Mouse (Mus musculus) Patski (cell line): ENCODE measurements around the gene Jaml. TPM values are rescaled to one million over a fixed set of nuclear protein-coding genes. Genes with fewer than 3 reads are reported as not detected.

Experiments used
- ATAC-seq: fragments of 100-300 bp; one replicate; pipeline ENCODE4 v1.8.0; 2021
- CTCF ChIA-PET: fragments of 350-600 bp; sonication (Branson Sonifier 250); formaldehyde crosslinking; loops from one replicate; lab custom pipeline; 2022; ENCODE audit warnings: inconsistent platforms; lab: Charles Lee
- POLR2A ChIA-PET: fragments of 350-600 bp; sonication (Branson Sonifier 250); formaldehyde crosslinking; loops from one replicate; lab custom pipeline; 2022; ENCODE audit warnings: antibody characterized with exemption, inconsistent platforms; lab: Charles Lee
- DNase-seq: peaks from one replicate; pipeline ENCODE4 v3.0.0-alpha.2; 2011; ENCODE audit warnings: low read depth, low spot score
- H3K27me3 ChIP-seq: fragments of 371-371 bp; one replicate; pipeline ENCODE4 v1.5.1; 2021
- CTCF ChIP-seq: fragments of 100-300 bp; IDR thresholded peaks from one replicate; pipeline ENCODE4 v1.5.1; 2021
- in situ Hi-C: fragments of 300-500 bp; cut with MboI; formaldehyde crosslinking; loops from 3 replicates; pipeline ENCODE4 v1.11.1; 2018; ENCODE audit warnings: low pct_unique_long_range_greater_than_20kb, mixed read lengths
- polyA plus RNA-seq: library from polyadenylated mRNA; unstranded; gene quantifications from one replicate; pipeline ENCODE4 v1.2.3, GENCODE M21; 2021

Jaml gene
- polyA plus RNA-seq, 1 experiment from 2014 or later = not detected

DNA sequence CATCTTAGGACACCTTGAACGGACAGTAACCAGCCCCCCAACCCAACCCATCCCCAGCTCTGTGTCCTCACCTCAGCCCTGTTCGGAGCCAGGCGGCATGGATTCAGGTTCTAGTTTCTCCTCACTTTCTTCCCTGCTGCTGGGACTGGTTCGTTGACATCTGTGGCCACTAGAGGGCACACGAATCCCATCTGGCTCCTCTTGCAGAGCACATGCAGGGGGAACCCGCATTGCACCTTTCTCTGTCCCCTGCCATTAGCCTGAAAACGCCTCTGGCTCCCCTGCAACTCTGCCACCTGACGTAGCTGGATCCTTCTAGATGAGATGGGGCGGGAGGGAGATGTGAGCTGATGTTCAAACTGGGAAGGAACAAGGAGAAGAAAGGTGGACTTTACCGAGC is 42.8 kb downstream of the Jaml start:
- H3K27me3 ChIP-seq = peaks cover 54% of the 10 kb centered on the region

GRCm38 (mm10) chr9:45122209-45122761 is 43.3 kb downstream of the Jaml start:
- in situ Hi-C loops = no loop called here
- CTCF ChIA-PET = interaction anchor here (1.6 to 2.5 kb wide), 3 partner anchors 11 to 29 kb away, joined by 3 to 6 read pairs (median 5); no protein-coding TSS in a partner anchor
- H3K27me3 ChIP-seq = peaks cover 50% of the 10 kb centered on the region
- DNase-seq (no peak), ATAC-seq (no peak)
- POLR2A ChIA-PET = no interaction called here
- TF ChIP-seq CTCF = no peak

More for the DNA sequence above, 42.8 kb downstream of the Jaml start:
- CTCF ChIA-PET = interaction anchor here (1.1 to 2.5 kb wide), 4 partner anchors 11 to 46 kb away, joined by 3 to 6 read pairs (median 4); no protein-coding TSS in a partner anchor
- in situ Hi-C loops = no loop called here
- DNase-seq (no peak), ATAC-seq (peak; percentile 47)
- TF ChIP-seq CTCF = peak; percentile 87
- POLR2A ChIA-PET = no interaction called here

DNA sequence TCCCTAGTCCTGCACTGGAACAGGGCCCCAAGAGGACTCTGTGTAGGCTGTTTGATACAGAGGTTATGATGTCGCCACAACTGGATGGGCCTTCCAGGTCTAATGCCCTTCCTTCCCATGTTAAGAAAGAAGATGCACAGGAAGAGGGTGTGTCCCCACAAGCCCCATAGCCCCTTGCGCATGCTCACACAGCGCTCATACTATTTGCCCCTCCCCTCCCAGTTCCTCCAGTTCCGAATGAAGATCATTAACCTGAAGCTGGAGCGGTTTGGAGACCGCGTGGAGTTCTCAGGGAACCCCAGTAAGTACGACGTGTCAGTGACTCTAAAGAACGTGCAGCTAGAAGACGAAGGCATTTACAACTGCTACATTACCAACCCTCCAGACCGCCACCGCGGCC is 46.2 kb downstream of the Jaml start:
- TF ChIP-seq CTCF = no peak
- in situ Hi-C loops = loop anchor here (25.0 kb wide), 2 partner anchors 288 to 463 kb away; partner anchors contain the start of gene Treh
- peaks cover 31% of the 10 kb centered on the region for H3K27me3 ChIP-seq
- ChIA-PET POLR2A (no interaction called here), CTCF (no interaction called here)
- DNase-seq = no peak
- no peak for ATAC-seq

GRCm38 (mm10) chr9:45126941-45127340 is 48.0 kb downstream of the Jaml start:
- in situ Hi-C loops = loop anchor here (25.0 kb wide), 2 partner anchors 290 to 465 kb away; partner anchors contain the start of gene Treh
- DNase-seq = no peak
- CTCF ChIA-PET = no interaction called here
- POLR2A ChIA-PET = no interaction called here
- TF ChIP-seq CTCF = no peak
- ATAC-seq = no peak
- peaks cover 32% of the 10 kb centered on the region for H3K27me3 ChIP-seq

- ChIA-PET CTCF (no interaction called here), POLR2A (no interaction called here)
- in situ Hi-C loops = loop anchor here (25.0 kb wide), 2 partner anchors 293 to 468 kb away; partner anchors contain the start of gene Treh
- ATAC-seq (no peak), DNase-seq (no peak)
- peaks cover 31% of the 10 kb centered on the region for H3K27me3 ChIP-seq
- no peak for TF ChIP-seq CTCF
These were observed 51.1 kb downstream of the Jaml start for GRCm38 (mm10) chr9:45130119-45130518.

DNA sequence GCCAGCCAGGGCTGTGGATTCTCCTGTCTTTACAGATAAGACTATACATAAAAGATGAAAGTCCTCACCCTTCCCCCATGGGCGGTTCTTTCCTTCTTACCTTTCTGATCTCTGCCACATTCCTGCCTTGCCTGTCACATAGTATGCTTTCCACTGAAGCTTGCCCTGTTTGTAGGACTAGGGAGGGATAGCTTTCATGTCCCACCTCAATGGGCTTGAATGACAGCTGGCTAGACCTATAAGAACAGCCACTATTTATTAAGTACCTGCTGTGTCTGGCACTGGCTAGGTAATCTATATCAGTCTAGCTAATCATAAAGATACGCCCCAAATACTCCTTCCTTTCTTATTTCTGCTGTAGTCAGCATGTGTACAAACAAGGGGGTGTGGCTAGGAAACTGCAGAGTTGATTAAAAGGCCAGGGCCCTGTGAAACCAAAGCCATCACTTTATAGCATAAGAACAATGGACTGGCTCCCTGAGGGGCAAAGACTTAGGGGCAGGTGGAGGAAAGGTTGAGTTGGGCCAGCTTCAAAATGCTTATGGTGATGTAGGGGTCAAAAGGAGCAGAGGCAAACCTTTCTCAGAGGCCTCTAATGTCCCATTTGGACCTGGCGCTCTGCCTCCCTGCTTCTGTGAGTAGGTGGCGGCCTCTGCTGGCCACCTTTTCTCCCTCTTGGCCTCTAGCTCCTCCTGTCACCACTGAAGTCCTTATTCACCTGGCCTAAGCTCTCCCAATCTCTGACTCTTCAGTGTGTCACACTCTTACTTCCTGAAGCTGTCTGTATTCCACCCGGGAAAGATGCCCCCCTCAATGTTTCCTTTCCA is 54.7 kb downstream of the Jaml start:
- DNase-seq (no peak), ATAC-seq (no peak)
- H3K27me3 ChIP-seq = peaks cover 56% of the 10 kb centered on the region
- in situ Hi-C loops = loop anchor here (25.0 kb wide), 2 partner anchors 296 to 471 kb away; partner anchors contain the start of gene Treh
- no peak for TF ChIP-seq CTCF
- ChIA-PET POLR2A (no interaction called here), CTCF (interaction anchor here (1.1 to 1.9 kb wide), 3 partner anchors 11 to 13 kb away, joined by 3 to 5 read pairs (median 3); no protein-coding TSS in a partner anchor)

DNA sequence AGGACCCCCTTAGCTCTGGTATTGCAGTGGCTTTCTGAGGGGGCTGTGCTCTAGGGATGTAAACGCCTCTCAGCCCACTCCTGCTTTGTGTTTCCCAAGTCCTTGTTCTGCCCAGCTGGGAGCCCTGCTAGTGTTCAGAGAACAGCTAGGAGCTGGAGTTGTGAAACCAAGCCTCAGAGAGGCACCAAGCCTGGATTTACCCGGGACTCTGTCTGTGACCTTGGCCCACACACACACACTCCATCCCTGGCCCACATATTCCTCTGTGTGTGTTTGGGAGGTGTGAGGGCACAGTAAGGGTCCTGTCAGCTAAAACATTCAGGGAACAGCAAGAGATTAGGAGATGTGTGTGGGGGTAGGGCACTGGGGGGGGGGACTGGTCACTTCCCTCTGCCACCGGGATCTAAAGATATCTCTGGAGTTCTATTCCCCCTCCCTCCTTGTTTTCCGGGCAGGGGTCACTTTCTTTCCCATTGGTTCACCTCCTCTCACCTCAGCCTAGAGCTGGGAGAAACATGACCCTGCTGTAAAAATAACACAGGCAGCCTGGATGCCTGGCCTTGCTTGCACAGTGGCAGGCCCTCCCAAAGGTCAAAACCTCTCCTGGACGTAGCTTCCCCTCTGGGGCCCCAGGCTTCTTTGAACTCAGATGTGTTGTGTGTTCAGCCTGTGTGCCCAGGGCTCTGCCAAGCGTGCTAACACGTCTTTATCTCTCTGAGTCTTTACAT is 57.6 kb downstream of the Jaml start:
- no peak for ATAC-seq

DNA sequence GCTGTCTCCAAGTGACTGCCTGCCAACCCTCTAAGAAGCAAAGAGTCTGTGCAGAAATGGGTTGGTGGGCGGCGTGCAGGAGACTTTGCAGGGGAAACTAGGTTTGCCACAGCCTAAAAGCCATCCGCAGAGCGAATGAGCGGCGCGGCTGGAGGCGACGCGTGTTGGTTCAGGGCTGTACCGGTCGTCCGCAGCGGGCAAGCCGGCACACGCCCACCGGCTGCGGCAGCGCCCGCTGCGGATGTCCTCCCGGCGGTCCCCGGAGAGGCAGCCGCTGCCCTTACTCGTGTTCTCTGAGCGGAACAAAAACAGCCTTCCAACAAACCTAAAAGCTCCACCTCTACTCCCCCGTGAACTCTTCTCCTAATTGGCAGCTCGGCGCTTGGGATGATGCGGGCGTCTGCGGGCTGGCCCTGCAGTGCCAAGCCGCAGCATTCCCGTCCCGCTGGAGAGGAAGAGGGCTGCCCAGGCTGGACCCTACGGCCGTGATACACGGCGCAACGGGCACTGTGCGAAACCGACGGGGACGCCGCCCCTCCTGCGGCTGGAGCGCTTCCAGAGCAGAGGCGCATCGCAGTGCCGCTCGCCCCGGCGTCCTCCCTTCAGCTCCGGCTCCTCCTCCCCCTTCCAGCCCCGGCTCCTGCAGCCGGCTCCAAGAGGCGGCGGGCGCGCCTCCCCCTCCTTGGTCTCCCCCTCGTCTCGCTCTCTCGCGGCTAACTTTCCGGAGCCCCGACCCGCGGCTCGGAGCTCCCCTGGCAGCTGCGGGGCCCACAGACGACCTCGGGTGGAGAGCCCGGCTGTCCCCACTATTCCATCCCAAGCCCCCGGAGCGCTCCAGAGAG is 59.4 kb downstream of the Jaml start, which contains the start of gene Scn4b:
Gene Scn4b (plus strand): TSS at position 205 of the 842 bp plus-strand sequence.
- POLR2A ChIA-PET = no interaction called here

More for the DNA sequence above, 57.6 kb downstream of the Jaml start:
- peaks cover 75% of the 10 kb centered on the region for H3K27me3 ChIP-seq
- POLR2A ChIA-PET = no interaction called here
- CTCF ChIA-PET = no interaction called here
- in situ Hi-C loops = loop anchor here (25.0 kb wide), 2 partner anchors 299 to 474 kb away; partner anchors contain the start of gene Treh
- no peak for TF ChIP-seq CTCF
- no peak for DNase-seq

GRCm38 (mm10) chr9:45139082-45139481 is 60.1 kb downstream of the Jaml start:
- in situ Hi-C loops = loop anchor here (25.0 kb wide), 2 partner anchors 302 to 477 kb away; partner anchors contain the start of gene Treh
- CTCF ChIA-PET = no interaction called here
- ATAC-seq (no peak), DNase-seq (no peak)
- peaks cover 79% of the 10 kb centered on the region for H3K27me3 ChIP-seq
- POLR2A ChIA-PET = no interaction called here
- TF ChIP-seq CTCF = no peak

More for the DNA sequence above, 59.4 kb downstream of the Jaml start, which contains the start of gene Scn4b:
- CTCF ChIA-PET = no interaction called here
- ATAC-seq = no peak
- TF ChIP-seq CTCF = no peak
- in situ Hi-C loops = loop anchor here (25.0 kb wide), 2 partner anchors 301 to 476 kb away; partner anchors contain the start of gene Treh
- DNase-seq = no peak
- peaks cover 78% of the 10 kb centered on the region for H3K27me3 ChIP-seq
